Mouse (Mus musculus): ENCODE data around the gene Tmem63c.

Gene Tmem63c

GRCm38 (mm10) chr12:87044711-87045110 lies 23.6 kb downstream of the Tmem63c start:
- in situ Hi-C loops (cut with MboI; ENCODE audit: low sequenced_read_pairs) = no loop called here

- in situ Hi-C loops (cut with MboI; ENCODE audit: low sequenced_read_pairs) = no loop called here
Measured at GRCm38 (mm10) chr12:87047536-87047935, 26.4 kb downstream of the Tmem63c start.

GRCm38 (mm10) chr12:87052661-87053321 lies 31.7 kb downstream of the Tmem63c start:
- in situ Hi-C loops (cut with MboI; ENCODE audit: low sequenced_read_pairs) = no loop called here

GRCm38 (mm10) chr12:87054873-87055272 lies 33.7 kb downstream of the Tmem63c start:
- in situ Hi-C loops (cut with MboI; ENCODE audit: low sequenced_read_pairs) = no loop called here

GRCm38 (mm10) chr12:87057066-87057465 lies 35.9 kb downstream of the Tmem63c start:
- in situ Hi-C loops (cut with MboI; ENCODE audit: low sequenced_read_pairs) = no loop called here

- in situ Hi-C loops (cut with MboI; ENCODE audit: low sequenced_read_pairs) = no loop called here
Measured at GRCm38 (mm10) chr12:87065446-87065845, 44.3 kb downstream of the Tmem63c start.

GRCm38 (mm10) chr12:87066429-87066828 lies 45.3 kb downstream of the Tmem63c start:
- in situ Hi-C loops (cut with MboI; ENCODE audit: low sequenced_read_pairs) = no loop called here

- in situ Hi-C loops (cut with MboI; ENCODE audit: low sequenced_read_pairs) = no loop called here
Measured at GRCm38 (mm10) chr12:87070520-87070919, 49.4 kb downstream of the Tmem63c start.

- in situ Hi-C loops (cut with MboI; ENCODE audit: low sequenced_read_pairs) = no loop called here
Measured at GRCm38 (mm10) chr12:87076610-87077009, 55.5 kb downstream of the Tmem63c start.

- in situ Hi-C loops (cut with MboI; ENCODE audit: low sequenced_read_pairs) = no loop called here
Measured at GRCm38 (mm10) chr12:87082797-87083196, 61.7 kb downstream of the Tmem63c start.

- in situ Hi-C loops (cut with MboI; ENCODE audit: low sequenced_read_pairs) = no loop called here
Measured at GRCm38 (mm10) chr12:87087236-87087635, 66.1 kb downstream of the Tmem63c start.

GRCm38 (mm10) chr12:87088331-87088730 lies 67.2 kb downstream of the Tmem63c start:
- in situ Hi-C loops (cut with MboI; ENCODE audit: low sequenced_read_pairs) = no loop called here

GRCm38 (mm10) chr12:87089255-87089654 lies 68.1 kb downstream of the Tmem63c start:
- in situ Hi-C loops (cut with MboI; ENCODE audit: low sequenced_read_pairs) = no loop called here

- in situ Hi-C loops (cut with MboI; ENCODE audit: low sequenced_read_pairs) = no loop called here
Measured at GRCm38 (mm10) chr12:87089701-87090100, 68.6 kb downstream of the Tmem63c start.

- in situ Hi-C loops (cut with MboI; ENCODE audit: low sequenced_read_pairs) = no loop called here
Measured at GRCm38 (mm10) chr12:87091916-87092315, 70.8 kb downstream of the Tmem63c start.

GRCm38 (mm10) chr12:87093249-87093648 lies 72.1 kb downstream of the Tmem63c start:
- in situ Hi-C loops (cut with MboI; ENCODE audit: low sequenced_read_pairs) = no loop called here

- in situ Hi-C loops (cut with MboI; ENCODE audit: low sequenced_read_pairs) = no loop called here
Measured at GRCm38 (mm10) chr12:87093671-87094070, 72.5 kb downstream of the Tmem63c start.

- in situ Hi-C loops (cut with MboI; ENCODE audit: low sequenced_read_pairs) = no loop called here
Measured at GRCm38 (mm10) chr12:87100331-87100730, 79.2 kb downstream of the Tmem63c start.

GRCm38 (mm10) chr12:87102165-87102631 lies 81.1 kb downstream of the Tmem63c start, which contains the start of gene Ngb:
TSS of gene Ngb (minus strand) at chr12:87102539.
- in situ Hi-C loops (cut with MboI; ENCODE audit: low sequenced_read_pairs) = no loop called here

- in situ Hi-C loops (cut with MboI; ENCODE audit: low sequenced_read_pairs) = no loop called here
Measured at GRCm38 (mm10) chr12:87103471-87103870, 82.3 kb downstream of the Tmem63c start.

GRCm38 (mm10) chr12:87104796-87105195 lies 83.7 kb downstream of the Tmem63c start:
- in situ Hi-C loops (cut with MboI; ENCODE audit: low sequenced_read_pairs) = no loop called here

GRCm38 (mm10) chr12:87107357-87107977 lies 86.3 kb downstream of the Tmem63c start:
- in situ Hi-C loops (cut with MboI; ENCODE audit: low sequenced_read_pairs) = no loop called here
